Mouse (Mus musculus) left cerebral cortex, adult 9 months (tissue): Measurements from ENCODE around the gene Gpr180.
"Not testable (repeated sequence)": the region's sequence is repeated elsewhere in the genome, so short reads cannot be mapped to it uniquely, and the experiment has no call there.

ENCODE experiments used
- DNase-seq, 2 experiments: peaks; one replicate each; pipeline ENCODE4 v3.0.0; 2022; ENCODE audit warnings: low spot score in 2 of 2

The Gpr180 gene

GRCm38 (mm10) chr14:118136744-118137452 lies at the start of gene Gpr180:
Gene Gpr180 (plus strand): TSS chr14:118137158.
- DNase-seq = peak; percentile 85 to 96

GRCm38 (mm10) chr14:118088437-118089207 lies 48.3 kb upstream of the Gpr180 start:
- DNase-seq = peak; percentile 4 to 15

GRCm38 (mm10) chr14:118089215-118089805 lies 47.6 kb upstream of the Gpr180 start:
- peak; percentile 70 to 91 for DNase-seq

- no peak for DNase-seq
These were observed 47.1 kb upstream of the Gpr180 start for GRCm38 (mm10) chr14:118089806-118090392.

- DNase-seq = no peak
These were observed 38.7 kb upstream of the Gpr180 start for GRCm38 (mm10) chr14:118098265-118098664.

- DNase-seq = no peak
These were observed 35.5 kb upstream of the Gpr180 start for GRCm38 (mm10) chr14:118101227-118101990.

- DNase-seq = not testable (repeated sequence)
These were observed 29.5 kb upstream of the Gpr180 start for GRCm38 (mm10) chr14:118107479-118107878.

- DNase-seq = no peak
These were observed 23.8 kb upstream of the Gpr180 start for GRCm38 (mm10) chr14:118113116-118113515.

GRCm38 (mm10) chr14:118124129-118124528 lies 12.8 kb upstream of the Gpr180 start:
- DNase-seq = no peak

GRCm38 (mm10) chr14:118124771-118125170 lies 12.2 kb upstream of the Gpr180 start:
- no peak for DNase-seq

- no peak for DNase-seq
These were observed 10.7 kb upstream of the Gpr180 start for GRCm38 (mm10) chr14:118126301-118126700.

- no peak for DNase-seq
These were observed 5.5 kb upstream of the Gpr180 start for GRCm38 (mm10) chr14:118131472-118131871.

- DNase-seq = no peak
These were observed 4.9 kb upstream of the Gpr180 start for GRCm38 (mm10) chr14:118131931-118132641.

- peak; percentile 96 to 99 for DNase-seq
These were observed 4.3 kb upstream of the Gpr180 start, which contains the start of gene Tgds for GRCm38 (mm10) chr14:118132642-118132977. Gene Tgds (minus strand): TSS chr14:118132755.

GRCm38 (mm10) chr14:118137487-118137886 lies 529 bp downstream of the Gpr180 start:
- peak in 1 of 2 experiments; percentile 16 for DNase-seq

- no peak for DNase-seq
These were observed 5.3 kb downstream of the Gpr180 start for GRCm38 (mm10) chr14:118142283-118142682.

GRCm38 (mm10) chr14:118148046-118148445 lies 11.1 kb downstream of the Gpr180 start:
- no peak for DNase-seq

- no peak for DNase-seq
These were observed 11.6 kb downstream of the Gpr180 start for GRCm38 (mm10) chr14:118148554-118148953.

GRCm38 (mm10) chr14:118150656-118151551 lies 13.9 kb downstream of the Gpr180 start:
- no peak for DNase-seq
